Mouse (Mus musculus): ENCODE measurements around the gene Pisd. TPM values are rescaled to one million over a fixed set of nuclear protein-coding genes. Genes with fewer than 3 reads are reported as not detected.
"Not testable (repeated sequence)": the region's sequence is repeated elsewhere in the genome, so short reads cannot be mapped to it uniquely, and the experiment has no call there.

Pisd gene
- polyA plus RNA-seq, 1 experiment from 2014 or later: 94.9 TPM

DNA sequence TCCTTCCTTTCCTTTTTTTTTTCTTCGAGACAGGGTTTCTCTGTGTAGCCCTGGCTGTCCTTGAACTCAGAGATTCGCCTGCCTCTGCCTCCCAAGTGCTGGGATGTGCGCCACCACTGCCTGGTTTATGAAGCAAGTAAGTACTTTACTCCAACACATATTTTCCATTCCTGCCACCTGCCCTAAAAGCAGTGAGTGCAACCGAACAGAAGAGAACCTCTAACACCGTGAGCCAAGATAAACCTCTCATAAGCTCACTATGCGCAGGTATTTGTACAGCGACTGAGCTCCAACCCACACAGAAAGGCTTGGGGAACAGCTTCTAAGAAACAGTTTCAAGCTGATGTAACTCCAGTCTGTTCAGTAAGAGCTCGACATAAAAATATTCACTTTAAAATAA lies 29.3 kb downstream of the Pisd start:
- no peaks in the 10 kb centered on the region for H3K4me1 ChIP-seq (ENCODE audit: control insufficient read depth, insufficient read depth, low read depth, low read length)
- no peak overlapping the region for H3K9ac ChIP-seq (ENCODE audit: low read depth, low read length)
- no peak overlapping the region for H3K27ac ChIP-seq (ENCODE audit: low read depth, low read length)
- 95% methylated on average over 8 of the region's 8 CpGs for WGBS
- ATAC-seq: no peak
- H3K4me3 ChIP-seq (ENCODE audit: low read length): no peak overlapping the region
- H3K36me3 ChIP-seq (ENCODE audit: control insufficient read depth, insufficient read depth, low read length): no peaks in the 10 kb centered on the region; the same call in 1 of the 2 replicates
- H3K27me3 ChIP-seq (replicated peaks; ENCODE audit: control insufficient read depth, insufficient read depth, low read length): no peaks in the 10 kb centered on the region
- H3K9me3 ChIP-seq (ENCODE audit: control insufficient read depth, low read length): no peaks in the 10 kb centered on the region
- H3K4me2 ChIP-seq (ENCODE audit: low read length): no peak overlapping the region

GRCm38 (mm10) chr5:32751736-32752135 lies 33.7 kb downstream of the Pisd start:
- no peaks in the 10 kb centered on the region for H3K36me3 ChIP-seq (ENCODE audit: control insufficient read depth, insufficient read depth, low read length)
- WGBS: 68% methylated on average over 2 of the region's 2 CpGs
- H3K9me3 ChIP-seq (ENCODE audit: control insufficient read depth, low read length): no peaks in the 10 kb centered on the region
- no peaks in the 10 kb centered on the region for H3K27me3 ChIP-seq (replicated peaks; ENCODE audit: control insufficient read depth, insufficient read depth, low read length)
- H3K4me1 ChIP-seq (ENCODE audit: control insufficient read depth, insufficient read depth, low read depth, low read length): no peaks in the 10 kb centered on the region
- no peak overlapping the region for H3K4me3 ChIP-seq (ENCODE audit: low read length)
- no peak overlapping the region for H3K9ac ChIP-seq (ENCODE audit: low read depth, low read length)
- no peak for ATAC-seq
- no peak overlapping the region for H3K27ac ChIP-seq (ENCODE audit: low read depth, low read length)
- H3K4me2 ChIP-seq (ENCODE audit: low read length): no peak overlapping the region

DNA sequence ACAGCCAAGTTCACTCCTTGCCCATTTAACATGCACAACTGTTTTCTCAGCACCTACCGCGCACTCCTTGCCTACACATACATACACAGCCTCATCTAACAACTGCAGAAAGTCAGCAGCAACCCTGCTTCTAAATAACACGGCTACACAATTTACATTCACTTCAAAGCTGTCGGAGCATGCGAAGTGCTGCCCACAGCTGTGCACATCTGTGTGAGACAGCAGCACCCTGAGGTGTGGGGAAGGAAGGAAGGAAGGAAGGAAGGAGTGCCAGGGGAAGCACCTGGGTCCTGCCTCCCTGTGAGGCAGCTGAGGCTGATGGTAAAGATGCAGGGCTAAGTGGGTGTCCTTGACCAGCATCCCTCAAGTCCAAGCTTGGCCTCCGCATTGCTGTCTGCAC lies 36.5 kb downstream of the Pisd start:
- Histone ChIP-seq H3K27ac (ENCODE audit: low read depth, low read length) (no peak overlapping the region), H3K4me3 (ENCODE audit: low read length) (no peak overlapping the region), H3K4me2 (ENCODE audit: low read length) (no peak overlapping the region), H3K27me3 (replicated peaks; ENCODE audit: control insufficient read depth, insufficient read depth, low read length) (no peaks in the 10 kb centered on the region), H3K36me3 (ENCODE audit: control insufficient read depth, insufficient read depth, low read length) (no peaks in the 10 kb centered on the region), H3K9me3 (ENCODE audit: control insufficient read depth, low read length) (no peaks in the 10 kb centered on the region), H3K4me1 (ENCODE audit: control insufficient read depth, insufficient read depth, low read depth, low read length) (no peaks in the 10 kb centered on the region), H3K9ac (ENCODE audit: low read depth, low read length) (no peak overlapping the region)
- no peak for ATAC-seq
- WGBS: 92% methylated on average over 6 of the region's 6 CpGs

DNA sequence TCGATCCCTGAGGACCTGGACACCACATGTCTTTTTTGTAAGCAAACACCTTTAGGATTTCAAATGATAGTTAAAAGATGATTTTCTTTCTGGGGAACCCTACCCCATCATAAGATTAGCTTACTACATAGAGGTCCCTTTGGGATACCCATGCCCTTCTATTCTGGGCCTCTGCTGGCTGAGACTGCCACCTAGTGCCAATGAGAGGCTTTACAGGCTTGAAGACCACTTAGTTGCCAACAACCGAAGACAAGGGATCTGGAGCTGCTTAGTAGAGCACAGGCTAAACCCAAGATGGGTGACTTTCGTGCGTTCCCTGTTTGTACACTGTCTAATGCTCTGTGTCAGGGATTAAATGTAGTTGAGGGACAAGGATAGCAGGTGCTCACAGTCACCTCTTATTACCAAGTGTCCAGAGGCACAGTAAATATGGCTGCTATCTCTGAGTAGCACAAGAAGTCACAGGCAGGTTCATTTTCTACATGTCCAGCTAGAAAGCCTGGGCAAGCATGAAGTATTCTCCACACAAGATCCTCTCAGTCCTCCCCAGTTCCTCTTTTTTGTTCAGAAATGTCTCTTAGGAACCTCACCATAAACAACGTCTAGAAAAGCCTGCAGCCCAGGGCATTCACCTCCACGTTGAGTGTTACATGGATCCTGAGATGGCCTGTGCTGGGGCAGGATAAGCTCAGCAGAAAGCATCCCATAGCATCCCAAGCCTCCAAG lies 37.6 kb downstream of the Pisd start:
- H3K9ac ChIP-seq (ENCODE audit: low read depth, low read length): no peak overlapping the region
- 71% methylated on average over 6 of the region's 6 CpGs for WGBS
- H3K27ac ChIP-seq (ENCODE audit: low read depth, low read length): no peak overlapping the region
- ATAC-seq: no peak
- no peak overlapping the region for H3K4me2 ChIP-seq (ENCODE audit: low read length)
- no peaks in the 10 kb centered on the region for H3K9me3 ChIP-seq (ENCODE audit: control insufficient read depth, low read length)
- no peaks in the 10 kb centered on the region for H3K36me3 ChIP-seq (ENCODE audit: control insufficient read depth, insufficient read depth, low read length)
- H3K4me1 ChIP-seq (ENCODE audit: control insufficient read depth, insufficient read depth, low read depth, low read length): no peaks in the 10 kb centered on the region
- H3K4me3 ChIP-seq (ENCODE audit: low read length): no peak overlapping the region
- no peaks in the 10 kb centered on the region for H3K27me3 ChIP-seq (replicated peaks; ENCODE audit: control insufficient read depth, insufficient read depth, low read length)

- WGBS: 15% methylated on average over 10 of the region's 10 CpGs
- Histone ChIP-seq H3K4me1 (ENCODE audit: control insufficient read depth, insufficient read depth, low read depth, low read length) (peaks cover 5% of the 10 kb centered on the region; the same call in 1 of the 2 replicates), H3K27me3 (replicated peaks; ENCODE audit: control insufficient read depth, insufficient read depth, low read length) (no peaks in the 10 kb centered on the region), H3K9ac (ENCODE audit: low read depth, low read length) (no peak overlapping the region), H3K4me2 (ENCODE audit: low read length) (peak overlapping the region; percentile 32), H3K9me3 (ENCODE audit: control insufficient read depth, low read length) (no peaks in the 10 kb centered on the region), H3K27ac (ENCODE audit: low read depth, low read length) (peak overlapping the region; percentile 55), H3K36me3 (ENCODE audit: control insufficient read depth, insufficient read depth, low read length) (no peaks in the 10 kb centered on the region), H3K4me3 (ENCODE audit: low read length) (peak overlapping the region; percentile 36)
- peak; percentile 71 for ATAC-seq
These were observed 39.5 kb downstream of the Pisd start for GRCm38 (mm10) chr5:32745705-32746655.

DNA sequence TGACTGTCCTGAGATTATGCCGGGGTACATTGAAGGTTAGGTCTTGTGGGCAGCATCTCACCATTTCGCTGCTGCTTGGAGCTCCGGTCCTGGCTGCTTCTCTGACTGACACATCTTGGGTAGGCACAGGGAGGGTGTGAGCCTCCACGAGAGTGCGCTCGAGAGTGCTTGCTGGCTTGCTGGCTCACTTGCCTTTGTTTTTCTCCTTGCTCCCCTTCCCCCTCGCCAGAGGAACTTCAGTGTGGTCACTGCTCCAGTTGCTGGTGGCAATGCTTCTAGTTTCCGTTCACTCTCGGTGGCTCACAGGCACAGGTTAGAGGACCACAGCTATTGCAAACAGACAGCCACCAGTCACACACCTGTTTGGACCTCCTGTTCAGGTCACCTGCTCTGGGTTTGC lies 43.3 kb downstream of the Pisd start:
- peak; percentile 34; the same call in 1 of the 2 replicates for ATAC-seq
- peak overlapping the region; percentile 78 for H3K27ac ChIP-seq (ENCODE audit: low read depth, low read length)
- no peaks in the 10 kb centered on the region for H3K27me3 ChIP-seq (replicated peaks; ENCODE audit: control insufficient read depth, insufficient read depth, low read length)
- H3K4me1 ChIP-seq (ENCODE audit: control insufficient read depth, insufficient read depth, low read depth, low read length): peaks cover 5% of the 10 kb centered on the region; the same call in 1 of the 2 replicates
- no peaks in the 10 kb centered on the region for H3K9me3 ChIP-seq (ENCODE audit: control insufficient read depth, low read length)
- H3K9ac ChIP-seq (ENCODE audit: low read depth, low read length): peak overlapping the region; percentile 44; the same call in 1 of the 2 replicates
- H3K4me2 ChIP-seq (ENCODE audit: low read length): peak overlapping the region; percentile 0; the same call in 1 of the 2 replicates
- WGBS: 54% methylated on average over 9 of the region's 9 CpGs
- no peak overlapping the region for H3K4me3 ChIP-seq (ENCODE audit: low read length)
- no peaks in the 10 kb centered on the region for H3K36me3 ChIP-seq (ENCODE audit: control insufficient read depth, insufficient read depth, low read length)

- not testable (repeated sequence) for H3K4me3 ChIP-seq (ENCODE audit: low read length); H3K4me2 ChIP-seq (ENCODE audit: low read length); H3K36me3 ChIP-seq (ENCODE audit: control insufficient read depth, insufficient read depth, low read length); H3K9me3 ChIP-seq (ENCODE audit: control insufficient read depth, low read length); H3K9ac ChIP-seq (ENCODE audit: low read depth, low read length); H3K4me1 ChIP-seq (ENCODE audit: control insufficient read depth, insufficient read depth, low read depth, low read length); H3K27me3 ChIP-seq (replicated peaks; ENCODE audit: control insufficient read depth, insufficient read depth, low read length)
- peak overlapping the region; percentile 78 for H3K27ac ChIP-seq (ENCODE audit: low read depth, low read length)
- 53% methylated on average over 4 of the region's 4 CpGs for WGBS
- peak; percentile 70 for ATAC-seq
These were observed 44.1 kb downstream of the Pisd start for GRCm38 (mm10) chr5:32741377-32741776.

GRCm38 (mm10) chr5:32740850-32741249 lies 44.6 kb downstream of the Pisd start:
- H3K27me3 ChIP-seq (replicated peaks; ENCODE audit: control insufficient read depth, insufficient read depth, low read length); H3K9me3 ChIP-seq (ENCODE audit: control insufficient read depth, low read length); H3K4me1 ChIP-seq (ENCODE audit: control insufficient read depth, insufficient read depth, low read depth, low read length); H3K36me3 ChIP-seq (ENCODE audit: control insufficient read depth, insufficient read depth, low read length); H3K9ac ChIP-seq (ENCODE audit: low read depth, low read length); H3K4me2 ChIP-seq (ENCODE audit: low read length); H3K4me3 ChIP-seq (ENCODE audit: low read length): not testable (repeated sequence)
- ATAC-seq: peak; percentile 21; the same call in 1 of the 2 replicates
- peak overlapping the region; percentile 67 for H3K27ac ChIP-seq (ENCODE audit: low read depth, low read length)
- 67% methylated on average over 8 of the region's 8 CpGs for WGBS

DNA sequence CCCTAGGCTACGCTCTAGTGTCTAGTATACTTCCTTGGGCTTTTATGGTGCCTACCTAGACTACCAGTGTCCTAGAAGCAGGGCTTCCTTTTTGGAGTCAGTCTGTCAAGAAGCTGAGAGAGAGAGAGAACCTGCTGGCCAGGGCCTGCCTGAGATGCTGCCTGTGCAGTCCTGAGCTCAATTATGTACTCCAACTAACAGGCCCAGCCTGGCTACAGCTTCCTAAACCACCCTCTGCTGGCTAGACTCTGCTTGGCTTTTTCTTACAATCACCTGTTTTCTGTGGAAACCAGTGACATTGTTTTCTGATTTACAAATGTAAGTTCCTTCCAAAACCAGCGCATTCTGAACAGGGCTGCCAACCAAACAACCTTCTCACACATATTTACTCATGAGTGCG lies 45.3 kb downstream of the Pisd start:
- WGBS: 95% methylated on average over 3 of the region's 3 CpGs
- no peaks in the 10 kb centered on the region for H3K27me3 ChIP-seq (replicated peaks; ENCODE audit: control insufficient read depth, insufficient read depth, low read length)
- no peaks in the 10 kb centered on the region for H3K36me3 ChIP-seq (ENCODE audit: control insufficient read depth, insufficient read depth, low read length)
- no peak overlapping the region for H3K4me3 ChIP-seq (ENCODE audit: low read length)
- no peak for ATAC-seq
- H3K9ac ChIP-seq (ENCODE audit: low read depth, low read length): no peak overlapping the region
- no peak overlapping the region for H3K27ac ChIP-seq (ENCODE audit: low read depth, low read length)
- peaks cover 5% of the 10 kb centered on the region; the same call in 1 of the 2 replicates for H3K4me1 ChIP-seq (ENCODE audit: control insufficient read depth, insufficient read depth, low read depth, low read length)
- H3K4me2 ChIP-seq (ENCODE audit: low read length): no peak overlapping the region
- H3K9me3 ChIP-seq (ENCODE audit: control insufficient read depth, low read length): no peaks in the 10 kb centered on the region
